Mouse (Mus musculus) left cerebral cortex, postnatal 36 days (tissue): ENCODE data around the gene Clec10a. TPM values are rescaled to one million over a fixed set of nuclear protein-coding genes. Genes with fewer than 3 reads are reported as not detected.
"Not testable (repeated sequence)": the region's sequence is repeated elsewhere in the genome, so short reads cannot be mapped to it uniquely, and the experiment has no call there.

Experiments
- DNase-seq, 2 experiments: peaks; one replicate each; pipeline ENCODE4 v3.0.0; 2021 to 2022; ENCODE audit warnings: low spot score in 2 of 2, mixed read lengths in 1 of 2
- intact Hi-C: fragments of 180-260 bp; cut with DNase I; formaldehyde crosslinking; loops from one replicate; pipeline ENCODE4 v1.15.1; 2025
- total RNA-seq, 2 experiments: library from RNA; stranded (reverse); gene quantifications; 2 replicates each; pipeline ENCODE4 v1.2.3; 2021

The Clec10a gene
- 1 to 10 TPM; 1.3 to 1.8 TPM for total RNA-seq

DNA sequence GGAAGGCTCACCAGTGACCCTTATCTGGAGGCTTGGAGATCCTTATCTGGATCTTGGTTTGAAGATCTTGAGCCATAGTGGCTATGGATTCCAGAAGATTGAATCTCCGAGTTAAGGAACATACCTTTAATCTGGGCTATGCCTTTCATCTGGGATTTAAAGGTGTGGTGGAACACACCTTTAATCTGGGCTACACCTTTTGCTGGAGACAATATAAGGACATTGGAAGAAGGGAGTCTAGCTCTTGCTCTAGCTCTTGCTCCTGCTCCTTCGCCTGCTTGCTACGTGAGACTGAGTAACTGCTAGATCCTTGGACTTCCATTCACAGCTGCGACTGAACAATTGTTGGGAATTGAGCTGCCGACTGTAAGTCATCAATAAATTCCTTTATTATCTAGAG, at the start of gene Clec10a:
Clec10a (plus strand) TSS at position 301 of the 400 bp plus-strand sequence.
- DNase-seq, intact Hi-C loops: not testable (repeated sequence)

DNA sequence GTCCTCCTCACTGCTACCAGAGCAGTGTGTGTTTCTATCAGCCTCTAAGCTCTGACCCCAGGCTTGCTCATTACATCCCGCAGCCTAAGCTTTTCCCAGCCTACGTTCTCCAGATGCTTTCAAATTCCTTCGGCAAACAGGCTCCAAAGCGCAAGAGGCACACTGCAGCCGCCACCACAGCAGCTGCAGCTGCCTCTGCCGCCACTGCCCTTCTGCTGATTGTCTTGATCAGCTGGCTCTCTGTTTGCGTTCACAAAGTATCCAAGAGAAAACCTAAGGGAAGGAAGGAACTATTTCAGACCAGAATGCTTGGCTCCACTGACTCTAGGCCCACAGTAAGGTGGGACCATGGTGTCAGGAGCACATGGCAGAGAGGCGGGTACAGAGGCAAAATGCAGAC, 48.9 kb upstream of the Clec10a start:
- intact Hi-C loops, result no loop called here
- no peak for DNase-seq

DNA sequence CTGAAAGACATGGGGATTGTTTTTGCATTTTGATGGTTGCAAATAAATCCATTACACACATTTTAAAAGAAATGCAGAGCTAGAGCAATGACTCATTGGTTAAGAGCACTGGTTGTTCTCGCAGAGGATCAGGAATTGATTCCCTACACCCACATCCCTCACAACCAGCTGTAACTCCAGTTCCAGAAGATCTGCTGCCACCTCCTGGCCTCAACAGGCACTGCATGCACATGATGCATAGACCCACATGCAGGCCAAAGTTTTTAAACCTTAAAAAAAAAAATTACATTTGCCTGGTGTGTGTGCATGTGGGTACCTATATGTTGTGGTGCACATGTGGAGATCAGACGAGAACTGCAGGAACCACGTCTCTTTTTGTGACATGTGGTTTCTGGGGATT, 45.9 kb upstream of the Clec10a start:
- DNase-seq, result no peak
- intact Hi-C loops, result no loop called here

DNA sequence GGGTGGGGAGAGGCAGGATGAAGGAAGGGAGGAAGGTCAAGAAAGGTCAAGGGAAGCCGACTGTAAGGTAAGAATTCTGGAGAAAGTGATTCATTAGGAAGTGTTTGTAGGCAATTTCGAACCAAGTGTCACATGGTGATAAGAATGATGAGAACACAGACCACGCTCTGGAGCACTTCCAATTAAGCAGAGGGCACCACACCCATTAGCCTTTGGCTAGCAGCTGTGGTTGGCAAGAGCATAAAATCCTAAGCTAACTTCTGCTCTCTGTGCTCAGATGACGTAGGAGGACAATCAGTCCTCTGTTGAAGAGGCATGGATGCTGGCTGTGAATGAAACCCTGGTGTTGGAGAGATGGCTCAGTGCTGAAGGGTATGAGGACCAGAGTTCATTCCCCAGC, 41.4 kb upstream of the Clec10a start:
- intact Hi-C loops, result no loop called here
- DNase-seq, result no peak

DNA sequence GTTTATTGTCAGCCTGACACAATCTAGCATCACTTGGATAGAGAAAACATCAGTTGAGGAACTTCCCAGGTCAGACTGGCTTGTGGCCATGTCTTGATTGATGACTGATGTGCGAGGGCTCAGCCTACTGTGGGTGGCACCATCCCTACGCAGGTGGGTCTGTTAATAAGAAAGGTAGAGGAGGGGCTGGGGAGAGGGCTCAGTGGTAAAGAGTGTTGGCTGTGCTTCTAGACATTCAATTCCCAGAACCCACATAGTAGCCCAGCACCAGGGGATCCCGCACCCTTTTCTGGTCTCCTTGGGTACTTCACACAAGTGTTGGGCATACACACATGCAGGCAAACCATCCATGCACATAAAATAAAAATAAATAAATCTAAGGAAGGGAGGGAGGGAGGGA, 40.1 kb upstream of the Clec10a start:
- DNase-seq, result no peak
- intact Hi-C loops, result no loop called here

DNA sequence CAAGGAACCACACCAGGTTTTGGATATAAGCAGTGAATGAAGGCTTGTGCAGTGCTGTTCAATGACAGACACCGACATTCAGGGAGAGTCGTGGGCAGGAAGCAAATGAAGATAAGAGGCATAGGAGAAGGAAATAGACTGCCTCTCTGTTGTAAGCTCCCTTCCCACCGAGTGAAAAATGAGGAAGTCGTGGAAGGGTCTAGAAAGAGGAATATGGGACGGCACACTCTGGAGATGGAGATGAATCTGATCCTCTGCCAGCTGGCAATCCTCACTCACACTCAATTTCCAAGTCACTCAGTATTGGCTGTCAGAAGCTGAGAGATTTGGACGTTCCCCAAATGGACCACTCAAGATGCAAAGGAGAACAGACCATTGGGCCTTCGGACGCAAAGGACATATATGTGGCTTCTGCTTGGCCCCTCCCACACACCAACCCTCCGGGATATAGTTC, 26.0 kb upstream of the Clec10a start, which contains the start of gene Mgl2:
Mgl2 (plus strand) TSS at position 404 of the 454 bp plus-strand sequence.
- intact Hi-C loops, result no loop called here
- DNase-seq, result no peak

DNA sequence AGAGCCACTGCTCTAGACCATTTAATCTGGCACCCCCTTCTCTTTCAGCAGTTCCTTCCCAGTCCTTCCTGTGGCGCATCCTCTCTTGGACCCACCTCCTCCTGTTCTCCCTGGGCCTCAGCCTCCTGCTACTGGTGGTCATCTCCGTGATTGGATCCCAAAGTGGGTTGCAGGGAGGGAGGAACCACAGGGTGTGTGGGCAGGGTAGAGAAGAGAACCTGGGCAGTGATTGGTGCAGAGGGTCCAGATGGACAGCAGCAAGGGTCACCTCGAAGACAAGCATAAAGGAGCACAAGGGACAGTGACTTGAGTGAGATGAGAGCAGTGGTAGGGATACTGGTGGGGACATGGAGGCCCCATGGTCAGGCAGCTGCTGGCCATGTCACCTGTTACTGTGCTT, 21.0 kb upstream of the Clec10a start:
- DNase-seq, intact Hi-C loops: not testable (repeated sequence)

DNA sequence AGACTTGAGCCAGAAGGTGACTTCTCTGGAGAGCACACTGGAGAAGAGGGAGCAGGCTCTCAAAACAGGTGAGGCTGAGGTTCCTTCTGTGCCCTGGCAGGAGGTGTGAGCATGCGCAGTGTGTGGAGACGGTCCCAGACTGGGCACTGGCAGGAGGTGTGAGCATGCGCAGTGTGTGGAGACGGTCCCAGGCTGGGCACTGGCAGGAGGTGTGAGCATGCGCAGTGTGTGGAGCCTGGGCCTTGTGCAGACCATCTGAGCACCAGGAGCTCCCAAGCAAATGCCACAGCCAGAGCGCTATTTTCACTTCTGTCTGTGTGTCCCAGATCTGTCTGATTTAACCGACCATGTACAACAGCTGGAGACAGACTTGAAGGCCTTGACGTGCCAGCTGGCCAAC, 20.1 kb upstream of the Clec10a start:
- intact Hi-C loops, DNase-seq: not testable (repeated sequence)

DNA sequence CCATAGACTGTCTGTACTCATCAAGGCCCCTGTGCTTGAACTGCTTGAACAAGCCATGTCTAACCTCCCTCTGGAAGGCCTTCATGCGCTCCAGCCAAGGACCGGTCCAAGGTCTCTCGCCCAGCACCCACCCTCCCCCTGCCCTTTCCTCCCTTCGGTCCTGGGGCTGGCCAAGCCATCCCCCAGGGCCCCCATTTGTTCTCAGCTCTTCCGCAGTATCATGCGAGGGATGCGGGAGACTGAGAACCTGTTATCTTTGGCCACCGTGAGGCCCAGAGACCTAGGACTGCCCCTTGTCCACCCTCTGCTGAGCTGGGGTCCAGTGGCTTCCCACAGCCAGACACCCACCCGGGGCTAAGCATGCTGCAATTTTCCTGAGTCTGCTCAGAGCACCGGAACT, 16.8 kb upstream of the Clec10a start:
- DNase-seq, result no peak
- intact Hi-C loops, result no loop called here

DNA sequence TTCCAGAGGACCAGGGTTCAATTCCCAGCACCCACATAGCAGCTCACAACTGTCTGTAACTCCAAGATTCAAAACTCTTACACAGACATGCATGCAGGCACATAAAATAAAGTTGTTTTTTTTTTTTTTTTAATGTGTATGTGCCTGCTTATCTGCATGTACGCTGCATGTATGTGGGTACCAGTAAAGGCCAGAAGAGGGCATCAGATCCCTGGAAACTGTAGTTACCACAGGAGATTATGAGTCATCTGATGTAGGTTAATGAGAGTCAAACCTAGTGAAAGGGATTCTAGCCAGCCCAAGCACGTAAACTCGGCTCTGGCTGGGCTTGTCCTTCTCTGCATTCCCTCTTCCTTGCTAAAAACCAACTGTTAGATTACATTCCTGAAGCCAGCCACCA, 4.9 kb upstream of the Clec10a start:
- intact Hi-C loops, result no loop called here
- DNase-seq, result no peak

DNA sequence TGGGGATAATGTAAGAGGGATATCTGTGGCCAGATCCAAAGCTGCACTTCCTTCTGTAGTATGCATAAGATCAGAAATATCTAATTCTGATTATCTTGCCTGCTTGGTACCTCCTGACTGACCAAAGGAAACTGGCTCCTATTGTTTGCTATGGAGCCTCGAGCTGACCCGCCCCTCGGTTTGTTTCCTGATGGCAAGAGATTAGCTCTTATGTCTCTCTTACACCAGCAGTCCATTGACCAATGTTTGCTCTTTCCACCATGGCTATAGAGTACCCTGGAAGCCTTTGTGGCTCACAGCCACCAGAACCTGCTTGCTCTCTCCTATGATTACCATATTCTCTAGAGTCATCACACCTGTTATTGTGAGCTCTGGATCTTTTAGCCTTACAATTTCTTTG, 6.3 kb downstream of the Clec10a start:
- intact Hi-C loops, result no loop called here
- no peak for DNase-seq

DNA sequence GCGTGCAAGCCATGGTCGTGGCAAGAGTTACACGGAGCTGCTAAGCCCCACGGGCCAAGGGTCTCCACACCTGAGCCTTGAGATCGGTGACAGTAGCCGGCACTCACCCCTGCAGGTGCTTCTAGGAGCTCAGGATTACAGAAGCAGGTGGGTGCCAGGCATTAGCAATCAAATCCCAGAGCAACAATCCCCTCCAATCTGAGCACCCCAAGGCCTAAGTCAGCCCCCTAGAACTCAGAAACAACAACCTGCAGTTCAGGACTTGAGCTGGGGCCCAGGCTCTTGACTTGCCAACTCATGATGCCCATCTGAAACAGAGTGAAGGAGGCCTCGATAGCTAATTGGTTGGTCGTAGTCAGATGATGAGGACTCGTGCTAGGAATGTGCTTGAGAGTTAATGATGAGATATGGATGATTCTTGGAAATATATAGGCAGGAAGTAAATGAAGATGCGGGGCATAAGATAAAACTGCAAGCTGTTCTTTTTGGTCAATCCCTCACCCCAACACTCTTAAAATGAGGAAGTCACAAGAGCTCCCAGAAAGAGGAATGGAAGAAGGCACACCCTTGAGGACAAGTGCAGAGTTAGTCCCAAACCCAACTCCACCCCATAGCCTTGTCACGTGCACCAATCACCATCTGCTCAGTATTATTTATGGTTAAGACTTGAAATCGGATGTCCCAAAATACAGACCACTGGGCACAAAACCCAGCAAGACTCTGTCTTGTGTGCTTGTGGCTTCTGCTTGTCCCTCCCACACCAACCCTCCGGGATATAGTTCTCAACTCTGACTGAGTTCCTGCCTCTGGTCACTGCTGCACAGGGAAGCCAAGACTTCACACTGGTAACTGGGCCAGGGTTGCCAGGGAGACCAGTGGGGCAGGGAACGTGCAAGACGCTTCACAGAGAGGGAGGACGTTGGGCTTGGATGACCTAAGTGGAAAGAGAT, 10.2 kb downstream of the Clec10a start:
- intact Hi-C loops, result no loop called here
- no peak for DNase-seq

DNA sequence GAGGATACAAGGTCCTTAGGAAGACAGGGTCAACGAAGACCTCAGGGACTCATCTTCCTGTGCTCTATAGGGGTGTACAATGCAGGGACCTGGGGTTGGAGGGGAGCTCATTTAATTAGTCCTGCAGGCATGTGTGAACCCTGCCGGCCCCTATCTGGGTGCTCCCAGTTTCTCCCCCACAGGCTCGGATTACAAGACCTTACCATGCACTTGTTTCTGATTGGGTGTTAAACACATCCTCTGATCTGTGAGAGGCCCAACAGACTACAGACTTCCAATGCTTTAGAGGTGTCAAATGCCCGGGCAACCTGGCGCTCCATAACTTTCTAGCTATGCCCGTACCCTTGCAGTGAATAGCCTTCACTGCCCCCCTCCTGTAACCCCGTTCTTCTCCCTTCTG, 12.1 kb downstream of the Clec10a start:
- intact Hi-C loops, result no loop called here
- no peak for DNase-seq

DNA sequence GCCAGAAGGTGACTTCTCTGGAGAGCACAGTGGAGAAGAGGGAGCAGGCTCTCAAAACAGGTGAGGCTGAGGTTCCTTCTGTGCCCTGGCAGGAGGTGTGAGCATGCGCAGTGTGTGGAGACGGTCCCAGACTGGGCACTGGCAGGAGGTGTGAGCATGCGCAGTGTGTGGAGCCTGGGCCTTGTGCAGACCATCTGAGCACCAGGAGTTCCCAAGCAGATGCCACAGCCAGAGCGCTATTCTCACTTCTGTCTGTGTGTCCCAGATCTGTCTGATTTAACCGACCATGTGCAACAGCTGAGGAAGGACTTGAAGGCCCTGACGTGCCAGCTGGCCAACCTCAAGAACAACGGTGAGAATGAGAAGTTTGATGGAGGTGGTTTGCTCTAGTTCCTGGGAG, 13.5 kb downstream of the Clec10a start:
- intact Hi-C loops, DNase-seq: not testable (repeated sequence)

DNA sequence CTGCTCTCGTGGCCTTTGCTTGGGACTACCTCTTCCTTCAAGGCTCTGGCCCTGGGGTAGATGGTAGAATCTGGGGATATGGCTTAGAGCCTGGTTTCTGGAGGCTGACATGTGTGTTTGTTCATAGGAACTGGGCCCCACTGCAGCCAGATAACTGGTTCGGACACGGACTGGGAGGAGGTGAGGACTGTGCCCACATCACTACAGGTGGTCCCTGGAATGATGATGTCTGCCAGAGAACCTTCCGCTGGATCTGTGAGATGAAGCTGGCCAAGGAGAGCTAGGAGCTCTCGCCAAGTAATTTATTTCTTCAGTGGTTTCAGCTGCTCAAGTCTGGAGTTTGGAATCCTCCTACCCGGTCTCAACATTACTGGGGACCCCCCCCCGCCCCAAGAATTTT, 14.3 kb downstream of the Clec10a start:
- intact Hi-C loops, result no loop called here
- DNase-seq, result no peak

DNA sequence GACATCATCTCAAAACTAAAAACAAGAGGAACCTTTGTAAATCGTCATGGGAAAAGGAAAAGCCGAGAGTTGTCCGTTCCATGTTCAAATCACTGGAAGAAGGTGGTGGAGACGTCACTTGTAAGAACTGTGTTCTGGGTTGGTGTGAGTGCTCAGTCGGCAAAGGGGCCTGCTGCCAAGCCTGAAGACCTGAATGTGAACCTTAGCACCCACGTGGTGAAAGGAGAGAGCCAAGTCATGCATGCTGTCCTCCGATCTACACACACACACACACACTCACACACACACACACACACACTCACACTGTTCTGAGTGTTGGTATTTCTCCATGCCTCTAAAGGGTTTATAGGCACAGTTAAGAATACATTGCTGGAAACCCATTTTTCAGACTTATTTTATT, 15.2 kb downstream of the Clec10a start:
- intact Hi-C loops, result no loop called here

DNA sequence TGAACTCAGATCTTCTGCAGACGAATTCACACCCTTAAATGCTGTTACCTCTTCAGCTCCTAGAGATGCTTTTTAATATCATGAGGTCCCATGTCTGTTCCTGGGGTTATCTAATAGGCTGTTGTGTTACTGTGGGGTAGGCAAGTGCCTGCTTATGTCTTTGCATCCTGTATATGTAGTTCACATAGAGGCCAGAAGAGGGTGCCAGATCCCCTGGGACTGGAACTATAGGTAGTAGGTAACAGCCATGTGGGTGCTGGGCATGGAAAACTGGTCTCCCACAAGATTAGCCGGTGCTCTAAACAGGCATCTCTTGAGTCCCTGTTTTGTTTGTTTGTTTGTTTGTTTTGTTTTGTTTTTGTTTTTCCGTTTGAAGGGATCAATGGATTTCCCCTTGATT, 15.8 kb downstream of the Clec10a start:
- intact Hi-C loops, result no loop called here
- DNase-seq, result no peak

More for the DNA sequence above, 15.2 kb downstream of the Clec10a start:
- no peak for DNase-seq

DNA sequence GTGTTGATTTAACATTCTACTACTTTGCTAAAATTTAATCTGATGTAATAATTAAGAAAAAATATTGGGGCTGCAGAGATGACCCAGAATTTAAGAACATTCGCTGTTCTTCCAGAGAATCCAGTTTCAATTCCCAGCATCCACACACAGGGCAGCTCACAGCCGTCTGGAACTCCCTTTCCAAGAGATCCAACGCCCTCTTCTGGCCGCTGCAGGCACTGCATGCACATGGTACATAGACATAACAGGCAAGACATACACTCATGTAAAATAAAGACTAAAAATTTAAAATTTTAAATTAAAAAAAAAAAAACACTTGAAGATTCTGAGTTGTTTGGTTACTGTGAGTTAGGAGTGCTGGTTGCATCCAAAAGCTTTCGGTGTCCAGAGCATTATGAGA, 16.3 kb downstream of the Clec10a start:
- intact Hi-C loops, result no loop called here
- no peak for DNase-seq

DNA sequence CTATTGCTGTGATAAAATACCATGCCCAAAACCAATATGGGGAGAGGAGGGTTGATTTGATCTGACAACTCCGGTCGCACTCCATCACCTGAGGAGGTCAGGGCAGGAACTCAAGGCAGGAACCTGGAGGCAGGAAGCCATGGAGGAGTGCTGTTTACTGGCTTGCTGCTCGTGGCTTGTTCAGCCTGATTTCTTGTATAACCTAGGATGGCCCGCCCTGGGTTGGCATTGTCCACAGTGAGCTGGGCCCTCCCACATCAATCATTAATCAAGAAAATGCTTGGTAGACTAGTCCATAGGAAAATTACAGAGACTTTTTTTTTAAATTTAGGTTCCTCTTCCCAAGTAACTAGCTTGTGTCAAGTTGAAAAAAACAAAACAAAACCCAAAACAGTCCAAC, 18.5 kb downstream of the Clec10a start:
- intact Hi-C loops, result no loop called here

DNA sequence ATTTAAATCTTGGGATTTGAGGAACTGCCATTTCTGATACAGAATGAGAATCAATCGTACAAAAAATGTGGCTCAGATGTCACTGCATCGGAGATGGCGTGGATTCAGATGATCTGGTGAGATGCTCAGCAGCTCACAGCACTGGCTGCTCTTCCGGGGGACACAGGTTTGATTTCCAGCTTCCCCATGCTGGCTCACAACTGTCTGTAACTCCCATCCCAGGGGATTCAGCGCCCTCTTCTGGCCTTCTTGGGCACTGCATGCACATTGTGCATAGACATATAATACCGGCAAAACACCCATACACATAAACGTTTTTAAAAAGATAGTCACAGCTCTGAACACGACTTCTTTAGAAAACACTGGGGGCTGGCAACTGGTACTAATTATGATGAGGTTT, 21.6 kb downstream of the Clec10a start:
- DNase-seq, result no peak
- intact Hi-C loops, result no loop called here

More for the DNA sequence above, 18.5 kb downstream of the Clec10a start:
- DNase-seq, result no peak

DNA sequence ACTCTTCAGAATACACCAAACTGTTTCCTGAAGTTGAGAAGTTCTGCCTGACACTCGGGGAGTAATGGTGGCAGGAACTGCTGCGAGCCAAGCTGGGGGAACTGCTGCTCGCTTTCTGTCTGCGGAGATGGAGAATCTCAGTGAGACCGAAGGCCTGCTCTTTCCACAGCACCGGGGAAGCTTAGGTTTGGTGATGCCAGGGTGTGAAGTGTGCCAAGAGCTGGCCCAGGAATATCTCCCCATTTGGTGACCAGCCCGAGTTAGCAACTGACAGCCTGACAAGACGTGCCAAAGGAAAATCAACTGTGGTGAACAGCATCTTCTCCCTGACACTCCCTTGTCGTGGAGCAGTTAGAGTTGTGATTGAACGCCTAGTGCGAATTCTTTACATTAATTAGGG, 22.3 kb downstream of the Clec10a start:
- intact Hi-C loops, result no loop called here
- no peak for DNase-seq
